Mouse (Mus musculus): ENCODE data around the gene Bbc3. TPM values are rescaled to one million over a fixed set of nuclear protein-coding genes. Genes with fewer than 3 reads are reported as not detected.
"Not testable (repeated sequence)": the region's sequence is repeated elsewhere in the genome, so short reads cannot be mapped to it uniquely, and the experiment has no call there.

The Bbc3 gene
- total RNA-seq (2021) (1 to 10 TPM; 2.1 to 3.2 TPM), polyA plus RNA-seq (2012; rRNA removed) (2.4 and 3.3 TPM in 2 replicates)
- long read RNA-seq, partial matches to known transcripts: 0 of 3 reads
- long read RNA-seq, other reads (novel, unspliced or antisense): 2 of 3 reads

DNA sequence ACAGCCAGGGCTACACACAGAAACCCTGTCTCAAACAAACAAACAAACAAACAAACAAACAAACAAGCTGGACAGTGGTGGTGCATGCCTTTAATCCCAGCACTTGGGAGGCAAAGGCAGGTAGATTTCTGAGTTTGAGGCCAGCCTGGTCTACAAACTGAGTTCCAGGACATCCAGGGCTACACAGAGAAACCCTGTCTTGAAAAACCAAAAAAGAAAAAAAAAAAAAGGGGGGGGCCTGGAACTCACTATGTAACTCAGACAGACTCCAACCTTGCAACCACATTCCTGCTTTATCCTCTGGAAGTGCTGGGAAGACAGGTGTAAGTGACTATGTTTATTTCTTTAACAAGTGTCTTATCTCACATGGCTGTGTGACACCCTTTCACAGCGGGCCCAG is at the start of gene Bbc3:
Gene Bbc3, plus strand, starts transcription at position 301 of the 400 bp plus-strand sequence.
- DNase-seq; H3K27me3 ChIP-seq (ENCODE audit: control insufficient read depth, insufficient read depth, low read length); intact Hi-C loops (cut with DNase I); H3K4me1 ChIP-seq (ENCODE audit: control insufficient read depth, insufficient read depth, low read length); H3K79me2 ChIP-seq (replicated peaks; ENCODE audit: control insufficient read depth, insufficient read depth, low read length); H3K36me3 ChIP-seq (ENCODE audit: control insufficient read depth, insufficient read depth, low read length): not testable (repeated sequence)
- peak within 1 kb of the TSS; percentile 95 for H3K27ac ChIP-seq
- H3K9ac ChIP-seq (ENCODE audit: low read depth, low read length): peak within 1 kb of the TSS; percentile 61
- peak within 1 kb of the TSS; percentile 75 for H3K4me3 ChIP-seq
- WGBS: 47% methylated on average over 1 of the region's 1 CpGs

- TF ChIP-seq CTCF (IDR thresholded peaks at IDR 0.05) (no peak), POLR2A (IDR thresholded peaks at IDR 0.05; ENCODE audit: insufficient read depth, low read depth, low read length) (peak; percentile 51; the same call in 1 of the 2 replicates), EP300 (IDR thresholded peaks at IDR 0.05; ENCODE audit: insufficient read depth, low read depth, low read length) (no peak)
- Histone ChIP-seq H3K4me3 (no peak within 1 kb of the TSS), H3K9ac (ENCODE audit: low read depth, low read length) (no peak within 1 kb of the TSS), H3K27ac (no peak within 1 kb of the TSS; the same call in none of the 2 replicates), H3K36me3 (ENCODE audit: control insufficient read depth, insufficient read depth, low read length) (no peaks in the 10 kb centered on the region), H3K4me1 (ENCODE audit: control insufficient read depth, insufficient read depth, low read length) (no peaks in the 10 kb centered on the region; the same call in 1 of the 2 replicates), H3K79me2 (replicated peaks; ENCODE audit: control insufficient read depth, insufficient read depth, low read length) (no peaks in the 10 kb centered on the region), H3K27me3 (ENCODE audit: control insufficient read depth, insufficient read depth, low read length) (no peaks in the 10 kb centered on the region)
- 64% methylated on average over 5 of the region's 5 CpGs for WGBS
- intact Hi-C loops (cut with DNase I): no loop called here
- DNase-seq: peak; percentile 28 to 55
Measured at GRCm38 (mm10) chr7:16259110-16259590, 49.0 kb upstream of the Bbc3 start, which contains the start of gene C5ar1. C5ar1 (minus strand) TSS chr7:16259540.

GRCm38 (mm10) chr7:16261097-16261496 is 47.1 kb upstream of the Bbc3 start:
- intact Hi-C loops (cut with DNase I): loop anchor here (5.0 kb wide), 1 partner anchor 164 kb away; the partner anchor contains the start of gene Napa
- TF ChIP-seq EP300 (IDR thresholded peaks at IDR 0.05; ENCODE audit: insufficient read depth, low read depth, low read length) (no peak), CTCF (IDR thresholded peaks at IDR 0.05) (no peak), POLR2A (IDR thresholded peaks at IDR 0.05; ENCODE audit: insufficient read depth, low read depth, low read length) (no peak)

GRCm38 (mm10) chr7:16263015-16263787 is 45.0 kb upstream of the Bbc3 start:
- WGBS: 26% methylated on average over 8 of the region's 8 CpGs
- DNase-seq: peak; percentile 76 to 82
- TF ChIP-seq CTCF (IDR thresholded peaks at IDR 0.05): peak; percentile 78
- no peak for TF ChIP-seq POLR2A (IDR thresholded peaks at IDR 0.05; ENCODE audit: insufficient read depth, low read depth, low read length)
- Histone ChIP-seq H3K4me1 (ENCODE audit: control insufficient read depth, insufficient read depth, low read length) (no peaks in the 10 kb centered on the region; the same call in 1 of the 2 replicates), H3K27ac (no peak overlapping the region), H3K27me3 (ENCODE audit: control insufficient read depth, insufficient read depth, low read length) (no peaks in the 10 kb centered on the region), H3K9ac (ENCODE audit: low read depth, low read length) (no peak overlapping the region), H3K36me3 (ENCODE audit: control insufficient read depth, insufficient read depth, low read length) (no peaks in the 10 kb centered on the region), H3K79me2 (replicated peaks; ENCODE audit: control insufficient read depth, insufficient read depth, low read length) (no peaks in the 10 kb centered on the region), H3K4me3 (no peak overlapping the region)
- intact Hi-C loops (cut with DNase I): loop anchor here (1.0 to 5.0 kb wide), 2 partner anchors 71 to 166 kb away; partner anchors contain the start of gene Napa

More at GRCm38 (mm10) chr7:16261097-16261496, 47.1 kb upstream of the Bbc3 start:
- no peak for DNase-seq
- 29% methylated on average over 1 of the region's 1 CpGs for WGBS
- H3K27me3 ChIP-seq (ENCODE audit: control insufficient read depth, insufficient read depth, low read length): no peaks in the 10 kb centered on the region
- no peak overlapping the region for H3K27ac ChIP-seq
- H3K4me1 ChIP-seq (ENCODE audit: control insufficient read depth, insufficient read depth, low read length): no peaks in the 10 kb centered on the region; the same call in 1 of the 2 replicates
- H3K36me3 ChIP-seq (ENCODE audit: control insufficient read depth, insufficient read depth, low read length): no peaks in the 10 kb centered on the region
- no peak overlapping the region for H3K4me3 ChIP-seq
- H3K9ac ChIP-seq (ENCODE audit: low read depth, low read length): no peak overlapping the region
- H3K79me2 ChIP-seq (replicated peaks; ENCODE audit: control insufficient read depth, insufficient read depth, low read length): no peaks in the 10 kb centered on the region

DNA sequence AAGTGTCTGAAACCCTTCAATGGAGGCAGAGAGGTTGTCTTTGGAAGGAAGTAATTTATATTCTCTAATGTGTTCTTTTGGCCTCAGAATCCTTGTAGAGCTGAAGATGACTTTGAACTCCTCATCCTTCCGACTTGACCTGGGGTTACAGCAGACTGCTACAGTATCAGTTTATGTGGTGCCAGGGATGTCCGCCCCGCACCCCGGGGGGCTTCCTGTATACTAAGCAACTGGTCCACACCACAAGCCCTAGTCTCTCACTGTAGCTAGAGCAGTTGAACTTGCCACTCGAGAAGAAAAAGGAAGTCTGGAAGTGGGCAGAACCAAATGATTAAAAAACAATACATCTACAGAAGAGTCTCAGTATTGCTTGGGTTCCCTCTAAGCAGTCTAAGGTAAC is 44.4 kb upstream of the Bbc3 start:
- no peak overlapping the region for H3K9ac ChIP-seq (ENCODE audit: low read depth, low read length)
- H3K79me2 ChIP-seq (replicated peaks; ENCODE audit: control insufficient read depth, insufficient read depth, low read length): no peaks in the 10 kb centered on the region
- no peaks in the 10 kb centered on the region for H3K27me3 ChIP-seq (ENCODE audit: control insufficient read depth, insufficient read depth, low read length)
- 62% methylated on average over 5 of the region's 5 CpGs for WGBS
- H3K27ac ChIP-seq: no peak overlapping the region
- intact Hi-C loops (cut with DNase I): loop anchor here (1.0 to 5.0 kb wide), 2 partner anchors 72 to 167 kb away; partner anchors contain the start of gene Napa
- H3K4me1 ChIP-seq (ENCODE audit: control insufficient read depth, insufficient read depth, low read length): no peaks in the 10 kb centered on the region; the same call in 1 of the 2 replicates
- TF ChIP-seq CTCF (IDR thresholded peaks at IDR 0.05) (no peak), EP300 (IDR thresholded peaks at IDR 0.05; ENCODE audit: insufficient read depth, low read depth, low read length) (no peak), POLR2A (IDR thresholded peaks at IDR 0.05; ENCODE audit: insufficient read depth, low read depth, low read length) (no peak)
- no peak overlapping the region for H3K4me3 ChIP-seq
- no peak for DNase-seq
- no peaks in the 10 kb centered on the region for H3K36me3 ChIP-seq (ENCODE audit: control insufficient read depth, insufficient read depth, low read length)

DNA sequence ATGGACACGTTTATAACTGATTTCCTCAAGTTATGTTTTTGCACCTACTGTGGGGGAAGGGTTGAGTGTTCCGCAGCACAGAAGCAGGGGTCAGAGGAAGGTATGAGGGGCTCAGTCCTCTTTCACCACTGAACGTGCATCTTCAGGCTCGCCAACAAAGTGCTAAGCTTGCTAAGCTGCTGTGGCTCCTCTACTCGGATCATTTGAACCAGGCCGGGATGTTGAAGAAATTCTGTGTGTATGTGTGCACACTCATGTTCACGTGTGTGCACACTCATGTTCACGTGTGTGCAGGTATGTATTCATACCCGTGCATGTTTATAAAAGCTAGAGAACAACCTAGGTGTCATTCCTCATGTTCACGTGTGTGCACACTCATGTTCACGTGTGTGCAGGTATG is 42.3 kb upstream of the Bbc3 start:
- Histone ChIP-seq H3K4me3 (no peak overlapping the region), H3K4me1 (ENCODE audit: control insufficient read depth, insufficient read depth, low read length) (no peaks in the 10 kb centered on the region; the same call in 1 of the 2 replicates), H3K36me3 (ENCODE audit: control insufficient read depth, insufficient read depth, low read length) (no peaks in the 10 kb centered on the region), H3K27me3 (ENCODE audit: control insufficient read depth, insufficient read depth, low read length) (no peaks in the 10 kb centered on the region), H3K79me2 (replicated peaks; ENCODE audit: control insufficient read depth, insufficient read depth, low read length) (no peaks in the 10 kb centered on the region), H3K27ac (no peak overlapping the region), H3K9ac (ENCODE audit: low read depth, low read length) (no peak overlapping the region)
- intact Hi-C loops (cut with DNase I): no loop called here
- DNase-seq: no peak
- TF ChIP-seq CTCF (IDR thresholded peaks at IDR 0.05) (no peak), EP300 (IDR thresholded peaks at IDR 0.05; ENCODE audit: insufficient read depth, low read depth, low read length) (no peak)
- 87% methylated on average over 11 of the region's 11 CpGs for WGBS

- H3K27ac ChIP-seq; H3K4me1 ChIP-seq (ENCODE audit: control insufficient read depth, insufficient read depth, low read length); DNase-seq; H3K79me2 ChIP-seq (replicated peaks; ENCODE audit: control insufficient read depth, insufficient read depth, low read length); intact Hi-C loops (cut with DNase I); H3K27me3 ChIP-seq (ENCODE audit: control insufficient read depth, insufficient read depth, low read length); H3K4me3 ChIP-seq; H3K36me3 ChIP-seq (ENCODE audit: control insufficient read depth, insufficient read depth, low read length); H3K9ac ChIP-seq (ENCODE audit: low read depth, low read length): not testable (repeated sequence)
- 69% methylated on average over 7 of the region's 7 CpGs for WGBS
Measured at GRCm38 (mm10) chr7:16266593-16266992, 41.6 kb upstream of the Bbc3 start.
